ENCODE assay signal across 23 mouse cellular contexts in genomic region chr16:95231768-95232167, GRCm38 (mm10). TPM values are rescaled to one million over a fixed set of nuclear protein-coding genes. Genes with fewer than 3 reads are reported as not detected.
DNase-seq lines count a peak whose midpoint lies in the region; ATAC-seq and TF ChIP-seq lines count a peak whose summit lies in the region.
"Had no signal": no experiment of that assay in that cellular context is flagged by ENCODE, and none has a peak within 500 bp of the region (broad histone marks: within the 10 kb centered on the region; RNA-seq: fewer than 3 reads in every experiment).

No protein-coding gene starts in this region.

- no peak overlapping the region for H3K4me2 ChIP-seq in lung, embryonic 16.5 days (ENCODE audit: low read depth, low read length)
- H3K4me2 ChIP-seq: embryonic facial prominence, embryonic 12.5 days; forebrain, embryonic 13.5 days; forebrain, embryonic 15.5 days had no signal

- no peaks in the 10 kb centered on the region for H3K79me2 ChIP-seq in C2C12 (ENCODE audit: control insufficient read depth, insufficient read depth)

- no peaks in the 10 kb centered on the region for H3K79me3 ChIP-seq in C2C12 (ENCODE audit: low read depth)

- no peak overlapping the region for H3K9ac ChIP-seq in lung, embryonic 16.5 days (ENCODE audit: low read length)
- H3K9ac ChIP-seq: embryonic facial prominence, embryonic 12.5 days; forebrain, embryonic 13.5 days; forebrain, embryonic 15.5 days; forebrain, postnatal 0 days had no signal

- H3K27ac ChIP-seq in heart, embryonic 10.5 days: no peak overlapping the region
- no peak overlapping the region for H3K27ac ChIP-seq in lung, embryonic 16.5 days (ENCODE audit: low read length)
- no peak overlapping the region for H3K27ac ChIP-seq in gastrocnemius, adult 2 months
- H3K27ac ChIP-seq: embryonic facial prominence, embryonic 10.5 days; embryonic facial prominence, embryonic 12.5 days; forebrain, embryonic 13.5 days; forebrain, embryonic 15.5 days had no signal

- no peak overlapping the region for H3ac ChIP-seq in C2C12 (ENCODE audit: control insufficient read depth, insufficient read length, low read depth)

- 74% methylated on average over 4 of the region's 4 CpGs for WGBS in heart, embryonic 10.5 days
- WGBS in lung, embryonic 16.5 days: 41% methylated on average over 4 of the region's 4 CpGs

- peak; percentile 73 for DNase-seq in heart, adult 11 months
- DNase-seq in heart, embryonic 10.5 days (ENCODE audit: low spot score): no peak
- DNase-seq in lung, postnatal 4 days: no peak
- no peak for DNase-seq in gastrocnemius, adult 2 months
- DNase-seq: adrenal gland, adult 8-10 months; adrenal gland, postnatal 14 days; adrenal gland, postnatal 36 days; B cell, adult 2 months; cerebellum, adult 11-12 months; cerebellum, adult 2 months; cerebellum, adult 9-10 months; cerebellum, postnatal 10 days; cerebellum, postnatal 25 days; forebrain, postnatal 0 days had no signal

- H3K9me3 ChIP-seq in heart, embryonic 10.5 days: no peaks in the 10 kb centered on the region
- no peaks in the 10 kb centered on the region for H3K9me3 ChIP-seq in lung, embryonic 16.5 days (ENCODE audit: control insufficient read depth, low read length)
- H3K9me3 ChIP-seq: embryonic facial prominence, embryonic 10.5 days; embryonic facial prominence, embryonic 12.5 days; forebrain, embryonic 13.5 days; forebrain, embryonic 15.5 days had no signal

- no peaks in the 10 kb centered on the region for H3K27me3 ChIP-seq in heart, embryonic 10.5 days (ENCODE audit: insufficient read depth, poor library complexity, severe bottlenecking)
- H3K27me3 ChIP-seq in lung, embryonic 16.5 days (ENCODE audit: control insufficient read depth, insufficient read depth, low read depth, low read length): no peaks in the 10 kb centered on the region
- H3K27me3 ChIP-seq in C2C12 (ENCODE audit: control insufficient read depth, insufficient read depth, insufficient read length): no peaks in the 10 kb centered on the region
- H3K27me3 ChIP-seq: embryonic facial prominence, embryonic 12.5 days; forebrain, embryonic 13.5 days; forebrain, embryonic 15.5 days had no signal

- no peak for TF ChIP-seq CTCF in C2C12 (IDR thresholded peaks at IDR 0.05; ENCODE audit: control insufficient read depth, insufficient read depth, insufficient read length)
- TF ChIP-seq CTCF in gastrocnemius, adult 2 months (IDR thresholded peaks at IDR 0.05): no peak

- intact Hi-C loops in gastrocnemius, adult 2 months (cut with DNase I): no loop called here

- ATAC-seq in lung, embryonic 16.5 days (ENCODE audit: low read depth): peak; percentile 36; the same call in 1 of the 2 replicates
- ATAC-seq: activated CD4-positive, CD25-positive, alpha-beta regulatory T cell, adult 4 months; forebrain, embryonic 13.5 days; forebrain, embryonic 15.5 days; forebrain, postnatal 0 days; Patski had no signal

- no peak overlapping the region for H3K4me3 ChIP-seq in heart, embryonic 10.5 days
- H3K4me3 ChIP-seq in lung, embryonic 16.5 days (ENCODE audit: low read length): no peak overlapping the region
- H3K4me3 ChIP-seq in C2C12 (ENCODE audit: insufficient read depth, poor library complexity, severe bottlenecking): no peak overlapping the region
- H3K4me3 ChIP-seq in gastrocnemius, adult 2 months: no peak overlapping the region
- H3K4me3 ChIP-seq: embryonic facial prominence, embryonic 10.5 days; embryonic facial prominence, embryonic 12.5 days; forebrain, embryonic 13.5 days; forebrain, embryonic 15.5 days had no signal

- H3K36me3 ChIP-seq in heart, embryonic 10.5 days: no peaks in the 10 kb centered on the region
- no peaks in the 10 kb centered on the region for H3K36me3 ChIP-seq in lung, embryonic 16.5 days (ENCODE audit: control insufficient read depth, insufficient read depth, low read length)
- H3K36me3 ChIP-seq in C2C12 (ENCODE audit: control insufficient read depth, insufficient read depth): no peaks in the 10 kb centered on the region
- H3K36me3 ChIP-seq: embryonic facial prominence, embryonic 10.5 days; embryonic facial prominence, embryonic 12.5 days; forebrain, embryonic 15.5 days had no signal

- H3K4me1 ChIP-seq in heart, embryonic 10.5 days: no peaks in the 10 kb centered on the region
- H3K4me1 ChIP-seq in lung, embryonic 16.5 days (replicated peaks; ENCODE audit: control insufficient read depth, insufficient read depth, low read length): peaks cover 3% of the 10 kb centered on the region
- H3K4me1 ChIP-seq: embryonic facial prominence, embryonic 10.5 days; embryonic facial prominence, embryonic 12.5 days; forebrain, embryonic 13.5 days; forebrain, embryonic 15.5 days had no signal

TF ChIP-seq in C2C12, 6 proteins besides CTCF, POLR2A, EP300 and RAD21:
- TF ChIP-seq MYOD1 (IDR thresholded peaks at IDR 0.05; ENCODE audit: control insufficient read depth, insufficient read length, low read depth) (peak; percentile 74), FOSL1 (IDR thresholded peaks at IDR 0.05; ENCODE audit: insufficient read depth, low read length, poor library complexity, severe bottlenecking) (no peak)

RNA-seq across cellular contexts. Expression of gene Kcnj15, which starts 25.6 kb away (rescaled TPM):
- polyA plus RNA-seq in heart, embryonic 10.5 days (2016; fragmentation: Nextera tagmentation; extraction: Ambion mirVana): 0.26 and 0.41 TPM in 2 replicates
- polyA plus RNA-seq in lung, embryonic 16.5 days (2015; fragmentation: Nextera tagmentation; extraction: Ambion mirVana): 4.0 and 4.3 TPM in 2 replicates
- polyA plus RNA-seq in C2C12 (2012; fragmentation: generic; extraction: Trizol): 0.22 TPM
- total RNA-seq in gastrocnemius, adult 2 months (2021): under 1 TPM in 1 of 2 experiments, not detected in 1; 0.11 TPM
- total RNA-seq: MEL had no signal
- polyA plus RNA-seq: cerebellum, adult 2 months had no signal
